Mouse (Mus musculus) ovary, postnatal 10 days (tissue): Measurements from ENCODE around the gene Vps26a.
"Not testable (repeated sequence)": the region's sequence is repeated elsewhere in the genome, so short reads cannot be mapped to it uniquely, and the experiment has no call there.

Experiments used
- DNase-seq: peaks from one replicate; pipeline ENCODE4 v3.0.0; 2022; ENCODE audit warnings: low spot score

The Vps26a gene

DNA sequence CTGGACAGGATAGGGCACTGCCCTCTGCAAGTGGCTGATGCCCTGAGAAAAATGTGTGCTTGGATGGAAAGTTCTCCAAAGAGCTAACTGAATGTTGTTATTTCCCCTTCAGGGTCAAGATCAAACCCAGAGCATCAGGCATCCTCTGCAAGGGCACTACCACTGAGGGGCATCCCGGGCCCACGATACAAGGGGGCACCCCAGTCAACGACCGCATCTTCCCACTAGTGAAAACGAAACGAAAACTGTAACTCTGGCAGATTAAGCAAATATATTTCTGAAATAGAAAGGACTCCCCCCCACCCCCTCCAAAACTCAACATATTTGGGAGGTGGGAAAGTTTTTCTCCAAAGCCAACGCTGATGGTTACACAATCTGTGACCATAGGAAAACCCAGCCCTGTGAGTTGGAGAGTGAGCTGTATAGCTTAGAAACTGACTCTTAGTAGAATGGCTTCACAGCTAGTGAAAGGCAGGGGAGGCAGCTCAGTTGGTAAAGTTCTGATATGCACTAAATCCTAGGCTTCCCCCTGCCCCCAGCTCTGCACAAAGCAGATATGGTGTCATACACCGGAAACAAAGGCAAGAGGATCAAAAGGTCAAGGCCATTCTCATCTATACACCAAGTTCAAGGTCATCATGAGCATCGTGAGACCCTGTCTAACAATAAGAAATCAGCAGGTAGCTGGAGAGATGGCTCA, 14.5 kb upstream of the Vps26a start:
- DNase-seq, result no peak

DNA sequence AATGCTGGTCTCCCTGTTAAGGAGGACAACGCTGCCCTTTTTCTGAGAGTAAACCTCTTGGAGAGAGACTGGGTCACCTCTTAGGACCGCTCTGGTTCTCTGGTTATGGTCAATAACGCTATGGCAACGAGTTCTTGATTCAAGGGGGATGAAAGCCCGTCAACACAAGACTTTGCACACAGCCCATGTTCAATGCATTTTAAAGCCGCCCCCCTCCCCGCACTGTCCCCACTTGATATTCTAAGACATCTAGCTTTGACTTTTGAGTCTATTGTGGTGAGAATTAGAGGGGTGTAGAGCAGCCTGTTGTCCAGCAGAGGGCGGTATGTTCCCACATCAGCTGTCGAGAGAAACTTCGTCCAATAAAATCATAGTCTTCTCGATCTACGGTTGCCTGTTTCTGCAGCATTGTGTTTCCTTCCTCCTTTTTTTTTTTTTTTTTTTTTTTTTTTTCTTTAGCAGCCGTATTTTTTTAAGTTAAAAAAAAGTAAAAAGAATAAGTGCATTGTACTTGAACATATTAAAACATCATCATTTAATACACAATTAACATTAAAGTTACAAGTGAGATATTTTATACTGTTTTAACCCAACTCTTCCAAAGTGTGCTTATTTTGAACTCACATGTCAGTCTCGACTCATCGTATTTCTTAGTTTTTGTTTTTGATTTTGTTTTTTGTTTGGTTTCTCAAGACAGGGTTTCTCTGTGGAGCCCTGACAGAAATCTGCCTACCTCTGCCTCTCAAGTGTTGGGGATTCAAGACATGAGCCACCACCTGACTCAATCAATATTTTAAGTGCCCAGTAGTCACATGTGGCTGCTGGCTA, 13.7 kb upstream of the Vps26a start:
- peak; percentile 13 for DNase-seq

DNA sequence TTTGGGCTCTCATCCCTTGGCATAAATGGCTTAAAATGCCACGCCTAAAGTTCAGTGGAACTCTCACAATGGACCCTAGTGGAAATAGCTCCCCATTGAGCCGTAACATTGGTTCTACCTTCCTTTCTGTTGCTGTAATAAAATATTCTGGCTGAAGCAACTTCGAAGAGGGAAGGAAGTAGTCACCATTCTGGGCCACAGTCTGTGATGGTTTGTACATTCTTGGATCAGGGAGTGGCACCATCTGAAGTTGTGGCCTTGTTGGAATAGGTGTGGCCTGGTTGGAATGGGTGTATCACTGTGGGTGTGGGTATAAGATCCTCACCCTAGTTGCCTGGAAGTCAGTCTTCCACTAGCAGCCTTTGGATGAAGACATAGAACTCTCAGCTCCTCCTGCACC, 5.1 kb upstream of the Vps26a start:
- DNase-seq, result not testable (repeated sequence)

DNA sequence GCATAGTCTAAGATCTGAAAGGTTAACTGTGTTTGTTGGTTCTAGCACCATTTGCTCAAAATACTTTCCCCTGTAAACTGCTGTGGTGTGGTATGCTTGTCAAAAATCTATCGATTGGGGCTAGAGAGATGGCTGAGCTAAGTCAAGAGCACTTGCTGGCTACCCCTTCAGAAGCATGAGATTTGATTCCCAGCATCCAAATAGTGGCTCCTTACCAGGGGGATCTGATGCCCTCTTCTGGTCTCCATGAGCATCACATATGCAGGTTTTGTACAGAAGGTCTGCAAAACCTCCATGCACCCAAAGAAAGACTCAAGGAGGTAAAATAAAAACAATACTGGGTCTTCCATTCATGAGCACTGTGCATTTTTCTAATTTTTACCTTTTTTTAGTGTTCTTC, 1.7 kb upstream of the Vps26a start:
- no peak for DNase-seq

DNA sequence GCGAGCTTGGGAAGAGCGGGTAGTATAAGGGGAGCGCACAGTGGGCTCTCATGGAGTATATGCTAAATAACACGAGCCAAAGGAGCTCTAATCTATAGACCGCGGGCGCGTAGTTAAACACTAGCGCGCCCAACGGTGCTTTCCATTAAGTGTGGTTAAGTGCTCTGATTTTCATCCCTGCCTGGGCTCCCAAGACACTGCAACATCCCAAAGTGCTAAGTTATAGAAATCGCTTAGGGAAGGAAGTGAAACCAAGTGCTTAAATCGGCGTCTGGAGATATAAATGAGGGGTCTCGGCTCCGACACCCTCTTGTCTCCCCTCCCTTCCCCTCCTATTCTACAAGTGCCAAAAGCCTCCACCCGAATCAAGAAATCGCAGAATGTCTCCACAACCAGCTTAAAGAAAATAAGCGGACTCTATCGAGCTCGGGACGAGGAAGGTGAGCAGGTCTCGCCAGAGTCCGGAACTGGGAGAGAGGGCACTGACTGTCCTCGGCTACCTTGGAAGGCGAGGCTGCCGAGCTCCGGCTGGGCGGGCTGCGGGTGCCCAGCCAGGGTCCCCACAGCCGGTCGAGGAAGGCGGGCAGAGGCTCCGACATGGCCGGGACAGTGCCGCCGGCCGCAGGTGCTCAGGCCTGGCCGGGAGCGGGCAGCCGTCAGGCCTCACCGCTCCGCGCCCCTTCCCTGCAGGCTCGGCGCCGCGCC, 575 bp downstream of the Vps26a start:
- DNase-seq, result no peak

DNA sequence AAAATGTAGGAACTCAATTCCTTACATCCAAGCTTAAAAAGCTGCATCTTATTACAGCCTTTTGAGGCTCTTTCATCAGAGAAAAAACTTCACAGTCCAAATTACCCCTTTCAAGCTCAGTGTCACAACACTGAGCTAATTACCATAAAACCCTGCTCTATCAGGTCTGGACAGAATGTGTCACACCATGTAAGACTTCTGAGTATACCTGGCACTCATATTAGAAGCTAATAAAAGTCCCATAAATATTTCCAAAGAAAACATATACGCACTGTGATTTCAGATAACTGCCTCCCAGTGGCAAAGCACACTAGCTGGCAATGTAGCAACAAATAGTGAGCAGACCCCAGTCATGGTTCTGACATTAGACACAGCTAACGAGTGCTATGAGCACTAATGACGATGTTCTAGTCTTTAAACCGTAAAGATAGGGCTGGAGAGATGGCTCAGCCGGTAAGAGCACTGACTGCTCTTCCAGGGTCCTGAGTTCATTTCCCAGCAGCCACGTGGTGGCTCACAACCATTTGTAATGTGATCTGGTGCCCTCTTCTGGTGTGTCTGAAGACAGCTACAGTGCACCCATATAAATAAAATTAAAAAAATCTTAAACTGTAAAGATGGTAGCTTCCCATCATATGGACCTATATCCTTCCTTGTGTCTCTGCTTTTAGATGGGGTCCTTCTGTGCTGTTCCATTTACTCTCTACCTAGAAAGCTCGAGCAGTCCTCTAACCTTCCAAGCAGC, 5.3 kb downstream of the Vps26a start:
- no peak for DNase-seq

DNA sequence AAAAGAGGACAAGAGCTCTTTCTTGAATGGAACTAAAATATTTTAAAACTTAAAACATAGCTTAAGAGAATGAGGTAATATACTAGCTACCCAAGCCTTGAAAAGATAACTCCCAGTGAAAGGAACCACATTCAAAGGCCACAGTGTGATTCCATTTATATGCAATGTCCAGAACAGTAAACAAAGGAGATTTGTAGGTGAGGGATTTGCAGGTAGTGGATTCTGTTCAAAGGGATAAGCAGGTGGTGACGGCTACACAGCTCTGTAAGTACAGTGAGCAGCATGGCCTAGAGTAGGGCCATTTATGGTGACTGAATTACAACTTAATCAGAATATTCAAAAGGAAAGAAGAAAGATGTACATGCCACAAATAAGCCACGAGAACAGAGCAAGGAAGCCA, 9.6 kb downstream of the Vps26a start:
- DNase-seq, result no peak

DNA sequence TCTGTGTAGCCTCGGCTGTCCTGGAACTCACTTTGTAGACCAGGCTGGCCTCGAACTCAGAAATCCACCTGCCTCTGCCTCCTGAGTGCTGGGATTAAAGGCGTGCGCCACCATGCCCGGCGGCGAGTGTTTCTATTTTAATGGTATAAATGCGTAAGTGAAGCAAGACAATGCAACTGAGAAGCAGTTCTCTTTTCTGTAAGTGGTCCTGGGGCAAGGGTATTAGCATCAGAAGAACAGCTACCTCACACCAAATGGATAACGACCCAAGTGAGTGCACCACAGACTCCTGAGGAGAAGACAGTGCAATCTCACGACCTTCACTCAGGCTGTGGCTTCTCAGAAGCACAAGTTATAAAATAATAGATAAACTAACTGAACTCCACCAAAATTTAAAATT, 11.7 kb downstream of the Vps26a start:
- no peak for DNase-seq

DNA sequence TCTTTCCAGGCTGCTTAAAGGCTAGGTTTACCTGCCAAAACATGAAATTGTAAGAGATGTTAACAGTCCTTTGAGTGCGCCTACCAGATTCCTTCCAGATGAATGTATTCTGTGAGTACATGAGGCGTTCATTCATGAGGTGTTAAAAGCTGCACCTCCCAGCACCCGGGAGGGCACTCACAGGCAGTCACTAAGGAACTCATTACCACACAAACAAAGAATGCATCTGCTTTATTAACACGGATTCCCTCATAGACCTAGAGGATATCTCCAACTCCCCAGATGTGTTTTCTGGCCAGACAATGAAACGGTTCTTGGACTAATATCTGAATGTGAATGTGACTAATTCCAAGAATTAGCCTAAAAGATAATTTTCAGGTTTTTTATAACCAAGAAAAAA, 15.5 kb downstream of the Vps26a start:
- no peak for DNase-seq

DNA sequence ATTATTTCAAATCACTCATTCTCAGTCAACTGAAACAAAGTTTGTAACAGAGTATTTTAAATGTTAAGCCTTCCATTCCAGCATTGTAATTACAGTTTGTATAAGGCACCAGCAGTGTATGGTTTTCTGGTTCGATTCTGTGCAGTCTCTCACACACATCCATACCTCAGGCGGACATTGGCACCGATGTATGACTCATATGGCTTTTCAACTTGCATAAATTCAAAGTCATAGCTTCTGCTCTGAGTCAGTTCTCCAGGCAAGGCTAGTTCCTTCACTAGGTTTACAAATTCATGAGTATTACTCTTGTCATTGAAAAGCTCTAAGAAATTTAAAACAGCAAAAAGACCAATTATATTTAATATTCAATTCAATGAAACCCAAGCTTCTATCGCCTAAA, 16.9 kb downstream of the Vps26a start:
- DNase-seq, result no peak

DNA sequence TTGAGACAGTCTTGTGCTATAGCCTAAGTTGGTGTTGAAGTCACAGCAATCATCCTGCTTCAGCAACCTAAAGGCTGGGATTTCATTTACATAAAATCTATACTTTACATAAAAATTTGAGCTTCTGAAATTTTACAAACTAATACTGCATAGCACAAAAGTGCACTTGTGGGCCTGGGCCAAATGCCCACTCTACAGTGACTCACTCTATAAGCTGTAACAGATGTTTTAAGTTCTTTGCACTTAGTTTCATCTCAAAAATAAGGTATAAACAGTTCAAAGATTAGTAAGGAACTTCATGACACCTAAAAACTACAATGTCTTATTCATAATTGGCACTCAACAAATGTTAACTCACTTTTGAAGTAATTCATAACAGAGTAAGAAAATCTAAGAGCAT, 25.3 kb downstream of the Vps26a start:
- DNase-seq, result no peak

DNA sequence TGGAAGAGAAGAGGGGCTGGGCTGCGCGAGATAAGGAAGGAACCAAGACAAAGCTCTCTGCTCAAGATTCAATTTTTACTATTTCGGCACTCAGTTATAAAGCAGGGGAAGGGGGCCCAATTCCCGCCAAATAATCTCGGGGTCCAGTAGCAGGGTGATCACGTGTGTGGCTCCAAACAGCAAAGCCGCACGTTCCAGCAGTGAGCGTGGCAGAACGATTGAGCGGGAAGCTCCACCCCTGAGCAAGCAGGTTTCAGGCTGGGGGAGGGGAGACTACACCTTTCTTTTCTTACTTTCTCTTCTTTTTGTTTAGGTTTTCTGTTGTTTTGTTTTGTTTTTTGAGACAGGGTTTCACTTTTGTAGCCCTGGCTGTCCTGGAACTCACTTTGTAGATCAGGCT, 34.6 kb downstream of the Vps26a start:
- DNase-seq, result not testable (repeated sequence)

DNA sequence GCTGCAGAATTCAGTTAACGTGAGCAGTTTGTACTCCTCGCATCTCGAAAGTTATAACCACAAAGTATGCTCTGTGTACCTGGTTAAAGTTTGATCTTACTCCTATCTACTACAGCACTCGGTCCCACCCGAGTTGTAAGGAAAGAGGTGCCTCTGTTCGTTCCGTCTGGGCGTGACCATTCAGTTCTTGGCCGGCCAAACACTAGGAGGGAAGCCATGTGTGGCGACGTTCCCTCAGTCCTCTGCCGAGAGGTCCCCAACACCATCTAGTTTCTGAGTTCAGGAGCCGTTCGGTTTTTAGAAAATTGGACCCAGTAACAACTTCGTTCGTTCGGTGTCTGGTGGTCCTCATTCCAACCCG, 36.3 kb downstream of the Vps26a start:
- DNase-seq, result no peak

DNA sequence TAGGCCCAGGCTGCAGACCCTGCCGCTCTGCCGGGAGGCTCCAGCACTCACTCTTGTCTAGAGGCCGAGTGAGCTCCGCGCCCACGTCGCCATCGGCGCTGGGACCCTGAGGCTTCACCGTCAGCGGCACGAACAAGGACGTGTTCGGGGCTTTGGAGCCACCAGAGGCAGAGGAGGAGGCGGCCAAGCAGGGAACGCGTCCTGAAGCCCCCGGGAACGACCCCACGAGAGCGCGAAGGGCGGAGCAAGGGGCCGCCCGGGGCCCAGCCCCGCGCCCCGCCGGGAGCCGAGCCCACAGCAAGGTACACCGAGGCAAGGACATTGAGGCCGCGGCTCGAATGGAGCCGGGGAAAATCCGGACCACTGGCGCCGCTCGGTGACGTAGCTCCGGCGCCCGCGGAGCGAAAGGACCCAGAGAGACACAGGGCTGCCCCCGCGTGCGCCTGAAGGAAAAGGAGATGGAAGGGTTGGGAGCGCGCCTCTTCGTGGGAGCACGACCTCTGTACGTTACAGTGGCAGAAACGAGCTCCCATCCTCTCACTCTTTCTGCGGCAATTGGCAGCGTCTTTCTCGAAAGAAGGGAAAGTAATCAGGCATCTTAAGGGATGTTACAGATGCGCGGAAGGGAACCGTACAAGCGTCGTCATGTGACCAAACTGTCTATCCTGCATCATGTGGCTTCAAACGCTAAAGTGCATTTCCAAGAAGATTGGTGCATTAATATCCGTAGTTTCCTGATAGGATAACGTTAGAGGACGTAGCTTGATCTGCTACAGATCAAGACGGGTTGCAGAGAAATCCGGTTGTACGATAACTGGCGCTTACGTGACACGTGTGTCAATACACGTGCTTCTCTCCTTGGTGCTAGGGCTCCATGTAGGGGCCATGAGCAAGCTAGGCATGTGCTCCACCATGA, 37.0 kb downstream of the Vps26a start, which contains the start of the genes 4930507D05Rik and Supv3l1:
4930507D05Rik (plus strand) TSS at position 126 of the 916 bp plus-strand sequence.
Supv3l1 (minus strand) TSS at position 375 of the 916 bp plus-strand sequence.
- peak; percentile 97 for DNase-seq

DNA sequence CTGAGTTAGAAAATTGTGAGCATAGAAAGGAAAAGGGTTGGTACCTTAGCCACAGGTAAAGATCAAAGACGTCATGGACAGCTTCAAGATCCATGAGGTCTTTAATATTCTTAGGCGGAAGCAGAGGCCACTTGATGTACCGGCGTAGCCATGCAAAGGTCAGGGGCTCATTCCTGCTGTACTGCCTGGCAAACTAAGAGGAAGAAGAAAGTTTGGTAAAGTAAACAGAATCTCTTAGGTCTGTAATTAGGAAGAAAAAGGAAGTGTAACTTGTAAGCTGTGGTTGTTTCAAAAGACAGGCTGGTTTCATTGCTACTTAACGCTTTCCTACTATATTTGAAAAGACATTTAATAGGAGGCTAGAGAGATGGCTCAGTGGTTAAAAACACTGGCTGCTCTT, 56.2 kb downstream of the Vps26a start:
- no peak for DNase-seq

DNA sequence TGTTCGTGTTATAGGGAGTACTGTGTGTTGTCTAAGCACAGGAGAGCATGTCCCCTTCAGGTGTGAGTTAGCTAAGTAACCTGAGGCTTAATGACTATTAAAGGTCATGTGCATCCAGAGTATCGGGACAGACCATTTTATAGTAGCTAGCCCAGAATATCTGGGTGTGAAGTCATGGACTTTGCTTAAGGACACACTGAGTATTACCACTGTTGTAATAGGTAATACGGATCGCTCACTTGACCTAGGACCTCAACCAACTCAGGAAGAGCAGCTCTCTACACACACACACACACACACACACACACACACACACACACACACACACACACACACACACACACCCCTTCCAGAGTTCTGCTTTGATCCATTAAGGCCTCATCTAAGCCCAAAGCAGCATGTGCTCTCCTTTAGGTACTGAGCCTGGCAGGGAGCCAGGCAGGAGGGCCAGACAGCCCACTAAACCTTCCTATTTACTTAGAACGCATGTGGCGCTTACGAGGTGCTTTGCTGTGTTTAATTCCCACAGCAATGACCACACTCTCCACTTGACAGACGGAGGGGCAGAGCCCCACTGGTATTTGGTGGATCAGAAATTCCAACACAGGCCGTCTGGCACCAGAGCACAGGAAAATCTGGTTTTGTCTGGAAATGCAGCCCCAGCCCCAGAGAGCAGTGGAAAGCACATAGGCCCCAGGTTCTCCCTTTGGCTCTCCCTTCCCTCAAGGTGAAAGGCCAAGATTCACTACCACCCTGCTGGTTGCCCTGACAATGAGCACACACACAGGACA, 61.3 kb downstream of the Vps26a start:
- DNase-seq, result no peak

DNA sequence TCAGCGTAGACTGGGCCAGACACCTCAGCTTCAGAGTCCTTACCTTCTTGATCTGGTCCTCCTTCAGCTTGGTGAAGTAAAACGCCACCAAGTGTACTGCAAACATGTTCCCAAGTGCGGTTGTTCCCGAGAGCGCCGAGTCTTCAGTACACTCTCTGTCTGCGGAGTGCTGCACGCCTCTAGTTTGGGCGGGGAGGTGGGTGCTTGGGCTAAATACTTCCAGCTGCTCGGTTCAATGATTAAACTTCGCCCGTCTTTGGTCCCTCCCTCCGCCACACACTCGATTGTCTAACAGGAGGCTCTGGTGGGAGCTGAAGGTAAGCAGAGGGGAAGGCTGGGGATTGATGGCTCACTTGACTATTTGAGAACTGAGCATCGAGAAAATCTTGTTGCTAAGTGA, 64.3 kb downstream of the Vps26a start, which contains the start of gene Hkdc1:
Hkdc1 (minus strand) TSS at position 237 of the 400 bp plus-strand sequence.
- no peak for DNase-seq

DNA sequence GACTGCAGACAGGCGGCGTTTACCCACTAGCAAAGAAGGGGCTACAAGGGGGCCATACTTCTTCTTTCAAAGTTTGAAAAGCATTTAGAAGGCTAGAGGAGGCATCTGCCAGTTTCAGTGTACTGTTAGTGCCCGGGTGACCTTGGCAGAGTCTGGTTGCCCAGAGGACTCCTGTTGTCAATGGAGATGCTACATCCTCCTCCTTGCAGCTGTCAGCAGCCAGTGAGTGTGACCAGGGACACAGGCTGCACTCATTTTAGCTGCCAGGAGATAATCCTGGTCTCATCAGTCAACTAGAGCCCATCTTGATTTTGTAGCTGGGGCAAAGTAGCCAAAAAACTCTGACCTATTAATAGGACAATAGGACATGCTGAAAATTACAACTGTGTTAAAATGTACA, 65.5 kb downstream of the Vps26a start:
- DNase-seq, result no peak

DNA sequence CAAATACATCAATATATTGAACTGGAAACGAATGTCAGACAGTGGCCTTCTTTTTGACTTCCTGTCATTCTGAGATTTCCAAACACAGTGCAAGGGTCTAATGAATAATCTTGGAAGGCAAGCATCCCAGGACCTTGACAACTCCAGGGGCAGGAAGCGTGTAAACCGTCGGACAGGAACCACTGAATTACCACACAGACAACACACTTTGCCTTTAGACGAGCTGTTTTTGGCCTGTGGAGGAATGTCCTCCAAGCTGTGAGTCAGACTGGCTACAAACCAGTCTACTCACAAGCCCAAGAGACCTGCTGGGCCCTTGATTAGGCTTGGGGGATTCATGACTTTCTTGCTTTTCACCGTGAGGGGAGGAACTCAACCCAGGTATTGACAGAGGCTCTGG, 66.2 kb downstream of the Vps26a start:
- no peak for DNase-seq

DNA sequence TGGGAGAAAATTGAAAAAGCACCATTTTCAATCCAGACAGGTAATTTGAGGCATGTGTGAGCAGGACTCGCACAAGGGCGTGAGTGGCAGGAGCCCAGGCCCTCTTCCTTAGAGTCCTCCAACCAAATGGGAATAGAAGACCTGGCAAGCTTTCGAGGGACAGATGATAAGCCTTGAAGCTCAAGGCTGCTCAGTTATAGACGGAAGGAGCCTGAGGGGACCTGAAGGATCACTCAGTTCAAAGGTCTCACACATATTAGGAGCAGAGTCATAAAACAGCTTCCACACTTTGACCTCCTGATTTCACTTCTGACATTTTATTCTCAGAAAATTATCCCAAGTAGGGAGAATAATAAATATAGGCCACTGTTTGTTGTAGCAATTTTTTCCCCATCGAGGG, 67.2 kb downstream of the Vps26a start:
- no peak for DNase-seq
